Mouse (Mus musculus): Measurements from ENCODE around the gene Prkca. TPM values are rescaled to one million over a fixed set of nuclear protein-coding genes. Genes with fewer than 3 reads are reported as not detected.

Prkca gene
- polyA plus RNA-seq, 1 experiment: 5.4 TPM

GRCm38 (mm10) chr11:107905364-107905763 lies 438.4 kb downstream of the Prkca start:
- H3K4me3 ChIP-seq (ENCODE audit: insufficient read depth, low read depth, low read length): no peak overlapping the region
- H3K27ac ChIP-seq (ENCODE audit: insufficient read depth, low read depth, low read length): no peak overlapping the region
- H3K4me1 ChIP-seq (ENCODE audit: control insufficient read depth, insufficient read depth, low read length): no peaks in the 10 kb centered on the region
- H3K36me3 ChIP-seq (ENCODE audit: control insufficient read depth, insufficient read depth, low read length): no peaks in the 10 kb centered on the region
- no peaks in the 10 kb centered on the region for H3K27me3 ChIP-seq (replicated peaks; ENCODE audit: control insufficient read depth, insufficient read depth, low read length)
- no peak for DNase-seq
- WGBS: 54% methylated on average over 9 of the region's 9 CpGs
- TF ChIP-seq POLR2A (IDR thresholded peaks at IDR 0.05; ENCODE audit: low read depth, low read length) (no peak), CTCF (conservative IDR thresholded peaks at IDR 0.05; ENCODE audit: insufficient read depth, insufficient read length, low read depth, low read length) (no peak)

GRCm38 (mm10) chr11:107903966-107904605 lies 439.6 kb downstream of the Prkca start:
- TF ChIP-seq POLR2A (IDR thresholded peaks at IDR 0.05; ENCODE audit: low read depth, low read length) (no peak), CTCF (conservative IDR thresholded peaks at IDR 0.05; ENCODE audit: insufficient read depth, insufficient read length, low read depth, low read length) (no peak)
- no peak overlapping the region for H3K27ac ChIP-seq (ENCODE audit: insufficient read depth, low read depth, low read length)
- no peak for DNase-seq
- H3K4me1 ChIP-seq (ENCODE audit: control insufficient read depth, insufficient read depth, low read length): no peaks in the 10 kb centered on the region
- no peaks in the 10 kb centered on the region for H3K36me3 ChIP-seq (ENCODE audit: control insufficient read depth, insufficient read depth, low read length)
- 22% methylated on average over 4 of the region's 4 CpGs for WGBS
- H3K4me3 ChIP-seq (ENCODE audit: insufficient read depth, low read depth, low read length): no peak overlapping the region
- H3K27me3 ChIP-seq (replicated peaks; ENCODE audit: control insufficient read depth, insufficient read depth, low read length): no peaks in the 10 kb centered on the region

- WGBS: 40% methylated on average over 4 of the region's 4 CpGs
Observed at GRCm38 (mm10) chr11:107900470-107900869, 443.3 kb downstream of the Prkca start.

GRCm38 (mm10) chr11:107898698-107899097 lies 445.0 kb downstream of the Prkca start:
- Histone ChIP-seq H3K27ac (ENCODE audit: insufficient read depth, low read depth, low read length) (no peak overlapping the region), H3K27me3 (replicated peaks; ENCODE audit: control insufficient read depth, insufficient read depth, low read length) (no peaks in the 10 kb centered on the region), H3K4me1 (ENCODE audit: control insufficient read depth, insufficient read depth, low read length) (no peaks in the 10 kb centered on the region), H3K4me3 (ENCODE audit: insufficient read depth, low read depth, low read length) (no peak overlapping the region), H3K36me3 (ENCODE audit: control insufficient read depth, insufficient read depth, low read length) (no peaks in the 10 kb centered on the region)
- no peak for DNase-seq
- WGBS: 55% methylated on average over 2 of the region's 2 CpGs
- TF ChIP-seq CTCF (conservative IDR thresholded peaks at IDR 0.05; ENCODE audit: insufficient read depth, insufficient read length, low read depth, low read length): no peak
- TF ChIP-seq POLR2A (IDR thresholded peaks at IDR 0.05; ENCODE audit: low read depth, low read length): no peak

More at GRCm38 (mm10) chr11:107900470-107900869, 443.3 kb downstream of the Prkca start:
- no peaks in the 10 kb centered on the region for H3K36me3 ChIP-seq (ENCODE audit: control insufficient read depth, insufficient read depth, low read length)
- no peak overlapping the region for H3K4me3 ChIP-seq (ENCODE audit: insufficient read depth, low read depth, low read length)
- H3K4me1 ChIP-seq (ENCODE audit: control insufficient read depth, insufficient read depth, low read length): no peaks in the 10 kb centered on the region
- DNase-seq: no peak
- no peak overlapping the region for H3K27ac ChIP-seq (ENCODE audit: insufficient read depth, low read depth, low read length)
- TF ChIP-seq POLR2A (IDR thresholded peaks at IDR 0.05; ENCODE audit: low read depth, low read length): no peak
- TF ChIP-seq CTCF (conservative IDR thresholded peaks at IDR 0.05; ENCODE audit: insufficient read depth, insufficient read length, low read depth, low read length): peak; percentile 35
- no peaks in the 10 kb centered on the region for H3K27me3 ChIP-seq (replicated peaks; ENCODE audit: control insufficient read depth, insufficient read depth, low read length)

- no peak for DNase-seq
- Histone ChIP-seq H3K27ac (ENCODE audit: insufficient read depth, low read depth, low read length) (no peak overlapping the region), H3K27me3 (replicated peaks; ENCODE audit: control insufficient read depth, insufficient read depth, low read length) (no peaks in the 10 kb centered on the region), H3K36me3 (ENCODE audit: control insufficient read depth, insufficient read depth, low read length) (no peaks in the 10 kb centered on the region), H3K4me1 (ENCODE audit: control insufficient read depth, insufficient read depth, low read length) (no peaks in the 10 kb centered on the region), H3K4me3 (ENCODE audit: insufficient read depth, low read depth, low read length) (no peak overlapping the region)
- 61% methylated on average over 4 of the region's 4 CpGs for WGBS
- TF ChIP-seq CTCF (conservative IDR thresholded peaks at IDR 0.05; ENCODE audit: insufficient read depth, insufficient read length, low read depth, low read length): no peak
- no peak for TF ChIP-seq POLR2A (IDR thresholded peaks at IDR 0.05; ENCODE audit: low read depth, low read length)
Observed at GRCm38 (mm10) chr11:107895635-107896034, 448.1 kb downstream of the Prkca start.

- TF ChIP-seq POLR2A (IDR thresholded peaks at IDR 0.05; ENCODE audit: low read depth, low read length) (no peak), CTCF (conservative IDR thresholded peaks at IDR 0.05; ENCODE audit: insufficient read depth, insufficient read length, low read depth, low read length) (0 out of 2 replicates have a peak, but pooled peaks have one; percentile 6)
- 81% methylated on average over 3 of the region's 3 CpGs for WGBS
- no peak overlapping the region for H3K27ac ChIP-seq (ENCODE audit: insufficient read depth, low read depth, low read length)
- no peaks in the 10 kb centered on the region for H3K36me3 ChIP-seq (ENCODE audit: control insufficient read depth, insufficient read depth, low read length)
- no peaks in the 10 kb centered on the region for H3K27me3 ChIP-seq (replicated peaks; ENCODE audit: control insufficient read depth, insufficient read depth, low read length)
- H3K4me1 ChIP-seq (ENCODE audit: control insufficient read depth, insufficient read depth, low read length): no peaks in the 10 kb centered on the region
- no peak overlapping the region for H3K4me3 ChIP-seq (ENCODE audit: insufficient read depth, low read depth, low read length)
- DNase-seq: no peak
Observed at GRCm38 (mm10) chr11:107891377-107891776, 452.4 kb downstream of the Prkca start.

GRCm38 (mm10) chr11:107887342-107887741 lies 456.4 kb downstream of the Prkca start:
- no peaks in the 10 kb centered on the region for H3K27me3 ChIP-seq (replicated peaks; ENCODE audit: control insufficient read depth, insufficient read depth, low read length)
- 74% methylated on average over 6 of the region's 6 CpGs for WGBS
- no peak for DNase-seq
- no peaks in the 10 kb centered on the region for H3K4me1 ChIP-seq (ENCODE audit: control insufficient read depth, insufficient read depth, low read length)
- H3K27ac ChIP-seq (ENCODE audit: insufficient read depth, low read depth, low read length): no peak overlapping the region
- TF ChIP-seq POLR2A (IDR thresholded peaks at IDR 0.05; ENCODE audit: low read depth, low read length) (no peak), CTCF (conservative IDR thresholded peaks at IDR 0.05; ENCODE audit: insufficient read depth, insufficient read length, low read depth, low read length) (no peak)
- H3K4me3 ChIP-seq (ENCODE audit: insufficient read depth, low read depth, low read length): no peak overlapping the region
- H3K36me3 ChIP-seq (ENCODE audit: control insufficient read depth, insufficient read depth, low read length): no peaks in the 10 kb centered on the region

Other genes with a start within 250 kb of the Prkca start
- gene Apoh, start 574 bp downstream of the Prkca start, polyA plus RNA-seq (2012; rRNA removed): 0.12 TPM in 1 of 2 replicates, not detected in the other
- 0.23 and 0.34 TPM in 2 replicates for gene Cep112, start 81.3 kb upstream of the Prkca start, polyA plus RNA-seq (2012; rRNA removed)